Mouse (Mus musculus) midbrain, embryonic 11.5 days (tissue): Measurements from ENCODE around the gene B3gnt8. TPM values are rescaled to one million over a fixed set of nuclear protein-coding genes. Genes with fewer than 3 reads are reported as not detected.
A peak's percentile ranks its signal among the peaks of the same experiment; 100 is the strongest.

Experiments
- ATAC-seq: fragments of 200-750 bp; cut with Nextera tagmentation; 2 replicates; pipeline ENCODE4 v1.8.0; 2017; ENCODE audit warnings: moderate TSS enrichment, moderate library complexity; ENCODE audit not compliant: low FRiP score
- DNase-seq: peaks from one replicate; pipeline ENCODE4 v3.0.0; 2015; ENCODE audit warnings: low spot score; ENCODE audit errors: missing footprints
- H3K27ac ChIP-seq: fragments of 300-500 bp; sonication (generic); 2 replicates; pipeline ENCODE4 v1.5.1; 2014; ENCODE audit warnings: low read depth, low read length
- H3K27me3 ChIP-seq: fragments of 300-500 bp; sonication (generic); 2 replicates; pipeline ENCODE4 v1.6.1; 2014; ENCODE audit warnings: mild to moderate bottlenecking, low read length, moderate library complexity, mixed read lengths; ENCODE audit not compliant: control insufficient read depth, insufficient read depth
- H3K36me3 ChIP-seq: fragments of 300-500 bp; sonication (generic); 2 replicates; pipeline ENCODE4 v1.6.1; 2014; ENCODE audit warnings: mild to moderate bottlenecking, low read length, moderate library complexity, mixed read lengths; ENCODE audit not compliant: control insufficient read depth, insufficient read depth
- H3K4me1 ChIP-seq: fragments of 300-500 bp; sonication (generic); 2 replicates; pipeline ENCODE4 v1.6.1; 2014; ENCODE audit warnings: low read length; ENCODE audit not compliant: control insufficient read depth, insufficient read depth
- H3K4me2 ChIP-seq: fragments of 300-500 bp; sonication (generic); 2 replicates; pipeline ENCODE4 v1.6.1; 2014; ENCODE audit warnings: mild to moderate bottlenecking, moderate library complexity
- H3K4me3 ChIP-seq: fragments of 300-500 bp; sonication (generic); 2 replicates; pipeline ENCODE4 v1.5.1; 2014; ENCODE audit warnings: low read depth, low read length
- H3K9ac ChIP-seq: fragments of 300-500 bp; sonication (generic); 2 replicates; pipeline ENCODE4 v1.6.1; 2014; ENCODE audit warnings: low read length
- H3K9me3 ChIP-seq: fragments of 300-500 bp; sonication (generic); 2 replicates; pipeline ENCODE4 v1.6.1; 2016; ENCODE audit warnings: low read length; ENCODE audit not compliant: control insufficient read depth
- WGBS: fragments of 180-500 bp; shearing (Covaris S2); extraction: QIAGEN DNeasy Blood & Tissue Kit; methylation state at CpG from one replicate; pipeline ENCODE4 v1.1.7; 2014; 5-methylcytosine and 5-hydroxymethylcytosine counted together
- polyA plus RNA-seq: library from polyadenylated mRNA; unstranded; fragments of >200 nt; fragmentation: Nextera tagmentation; extraction: Ambion mirVana; gene quantifications from 2 replicates; pipeline ENCODE4 v1.2.1, GENCODE M21; 2014

B3gnt8 gene
- polyA plus RNA-seq, 1 experiment from 2014 or later, result 0.36 TPM

GRCm38 (mm10) chr7:25625594-25626250 is 732 bp upstream of the B3gnt8 start:
- Histone ChIP-seq H3K4me2 (no peak overlapping the region), H3K9me3 (no peaks in the 10 kb centered on the region), H3K27ac (no peak overlapping the region), H3K4me3 (no peak overlapping the region), H3K9ac (no peak overlapping the region), H3K27me3 (peaks cover 3% of the 10 kb centered on the region; the same call in 1 of the 2 replicates), H3K4me1 (peaks cover 8% of the 10 kb centered on the region), H3K36me3 (no peaks in the 10 kb centered on the region)
- ATAC-seq (no peak), DNase-seq (no peak)
- WGBS, result 72% methylated on average over 10 of the region's 10 CpGs

- WGBS, result 19% methylated on average over 38 of the region's 38 CpGs
These were observed 1.2 kb downstream of the B3gnt8 start for GRCm38 (mm10) chr7:25627431-25628322.

DNA sequence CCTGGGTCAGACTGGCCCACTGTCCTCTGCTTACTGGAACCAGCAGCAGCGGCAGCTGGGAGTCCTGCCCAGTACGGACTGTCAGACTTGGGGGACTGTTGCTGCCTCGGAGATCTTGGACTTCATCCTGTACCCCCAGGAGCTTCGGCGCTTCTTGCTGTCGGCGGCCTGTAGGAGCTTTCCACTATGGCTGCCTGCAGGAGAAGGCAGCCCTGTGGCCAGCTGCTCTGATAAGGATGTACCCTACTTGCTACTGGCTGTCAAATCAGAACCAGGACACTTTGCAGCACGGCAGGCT is 1.8 kb downstream of the B3gnt8 start:
- no peak for ATAC-seq
- 52% methylated on average over 8 of the region's 8 CpGs for WGBS
- Histone ChIP-seq H3K27me3 (peaks cover 3% of the 10 kb centered on the region; the same call in 1 of the 2 replicates), H3K4me1 (peaks cover 8% of the 10 kb centered on the region), H3K9ac (no peak overlapping the region), H3K27ac (no peak overlapping the region), H3K36me3 (no peaks in the 10 kb centered on the region), H3K4me3 (no peak overlapping the region), H3K9me3 (no peaks in the 10 kb centered on the region), H3K4me2 (no peak overlapping the region)
- no peak for DNase-seq

More at GRCm38 (mm10) chr7:25627431-25628322, 1.2 kb downstream of the B3gnt8 start:
- Histone ChIP-seq H3K9ac (peak overlapping the region; percentile 42; the same call in 1 of the 2 replicates), H3K4me1 (peaks cover 8% of the 10 kb centered on the region), H3K36me3 (no peaks in the 10 kb centered on the region), H3K27me3 (peaks cover 3% of the 10 kb centered on the region; the same call in 1 of the 2 replicates), H3K9me3 (no peaks in the 10 kb centered on the region), H3K4me3 (peak overlapping the region; percentile 18), H3K27ac (no peak overlapping the region), H3K4me2 (peak overlapping the region; percentile 43)
- DNase-seq, result peak; percentile 90
- peak; percentile 52 for ATAC-seq

DNA sequence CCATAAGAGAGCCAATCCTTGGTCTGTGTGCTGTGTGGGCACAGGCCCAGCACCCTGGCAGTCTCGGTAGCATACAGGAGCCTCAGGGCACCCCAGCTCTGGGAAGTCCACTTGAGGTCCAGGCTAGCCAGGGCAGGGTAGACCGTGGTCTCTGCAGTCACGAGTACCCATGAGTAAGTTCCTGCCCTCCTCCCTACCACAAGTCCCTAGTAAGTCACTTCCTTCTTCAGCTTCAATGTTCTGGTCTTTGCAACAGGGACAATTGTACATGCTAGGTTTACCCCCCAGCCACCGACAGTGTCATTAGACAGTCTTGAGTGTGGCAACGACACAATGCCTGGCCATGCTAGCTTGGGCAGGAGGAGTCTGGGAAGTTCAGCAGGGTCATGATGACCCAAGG is 6.2 kb downstream of the B3gnt8 start:
- no peak overlapping the region for H3K4me3 ChIP-seq
- peaks cover 3% of the 10 kb centered on the region; the same call in 1 of the 2 replicates for H3K27me3 ChIP-seq
- H3K4me2 ChIP-seq, result no peak overlapping the region
- no peak overlapping the region for H3K27ac ChIP-seq
- ATAC-seq, result no peak
- no peak overlapping the region for H3K9ac ChIP-seq
- H3K4me1 ChIP-seq, result peaks cover 2% of the 10 kb centered on the region
- WGBS, result 95% methylated on average over 5 of the region's 5 CpGs
- no peaks in the 10 kb centered on the region for H3K36me3 ChIP-seq
- H3K9me3 ChIP-seq, result no peaks in the 10 kb centered on the region
- DNase-seq, result peak; percentile 14

DNA sequence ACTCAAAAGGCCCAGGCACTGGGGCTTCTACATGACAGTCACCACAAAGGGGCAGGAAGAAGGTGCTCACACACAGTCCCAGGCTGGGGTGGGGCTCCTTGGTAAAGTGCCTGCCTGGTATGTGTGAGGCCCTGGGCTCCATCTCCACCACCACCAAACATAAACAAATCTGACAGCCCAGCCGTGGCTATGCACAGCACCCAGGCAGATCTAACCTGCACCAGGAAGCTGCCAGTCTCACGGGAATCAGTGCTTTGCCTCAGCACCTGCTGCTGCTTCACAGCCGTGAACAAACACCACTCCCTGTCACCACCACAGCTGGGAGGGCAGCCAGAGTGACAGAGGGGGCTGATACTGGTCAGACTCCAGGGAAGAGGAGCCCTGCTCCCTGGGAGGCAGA is 9.9 kb downstream of the B3gnt8 start:
- no peak for DNase-seq
- no peaks in the 10 kb centered on the region for H3K36me3 ChIP-seq
- no peaks in the 10 kb centered on the region for H3K9me3 ChIP-seq
- ATAC-seq, result no peak
- no peak overlapping the region for H3K27ac ChIP-seq
- no peak overlapping the region for H3K4me2 ChIP-seq
- 76% methylated on average over 3 of the region's 3 CpGs for WGBS
- H3K4me3 ChIP-seq, result no peak overlapping the region
- no peaks in the 10 kb centered on the region for H3K27me3 ChIP-seq
- H3K4me1 ChIP-seq, result no peaks in the 10 kb centered on the region
- H3K9ac ChIP-seq, result no peak overlapping the region

- Histone ChIP-seq H3K27me3 (no peaks in the 10 kb centered on the region), H3K27ac (no peak overlapping the region), H3K9me3 (no peaks in the 10 kb centered on the region), H3K4me1 (no peaks in the 10 kb centered on the region), H3K9ac (no peak overlapping the region), H3K4me2 (no peak overlapping the region), H3K36me3 (no peaks in the 10 kb centered on the region), H3K4me3 (no peak overlapping the region)
- DNase-seq, result no peak
- no peak; the same call in 1 of the 2 replicates for ATAC-seq
- WGBS, result 90% methylated on average over 5 of the region's 5 CpGs
These were observed 10.6 kb downstream of the B3gnt8 start for GRCm38 (mm10) chr7:25637099-25637498.

- Histone ChIP-seq H3K4me1 (no peaks in the 10 kb centered on the region), H3K27me3 (no peaks in the 10 kb centered on the region), H3K36me3 (no peaks in the 10 kb centered on the region), H3K4me2 (no peak overlapping the region), H3K9ac (no peak overlapping the region), H3K9me3 (no peaks in the 10 kb centered on the region), H3K27ac (no peak overlapping the region), H3K4me3 (no peak overlapping the region)
- no peak for DNase-seq
- WGBS, result 88% methylated on average over 4 of the region's 4 CpGs
- ATAC-seq, result no peak
These were observed 13.3 kb downstream of the B3gnt8 start for GRCm38 (mm10) chr7:25639754-25640153.

GRCm38 (mm10) chr7:25644136-25644535 is 17.7 kb downstream of the B3gnt8 start:
- no peak for ATAC-seq

GRCm38 (mm10) chr7:25644631-25645030 is 18.2 kb downstream of the B3gnt8 start:
- H3K9me3 ChIP-seq, result no peaks in the 10 kb centered on the region
- ATAC-seq (no peak), DNase-seq (peak; percentile 67)
- H3K4me2 ChIP-seq, result no peak overlapping the region
- H3K4me1 ChIP-seq, result no peaks in the 10 kb centered on the region
- no peak overlapping the region for H3K9ac ChIP-seq
- no peak overlapping the region for H3K4me3 ChIP-seq
- H3K27me3 ChIP-seq, result no peaks in the 10 kb centered on the region
- no peak overlapping the region for H3K27ac ChIP-seq
- H3K36me3 ChIP-seq, result no peaks in the 10 kb centered on the region
- WGBS, result 70% methylated on average over 4 of the region's 4 CpGs

More at GRCm38 (mm10) chr7:25644136-25644535, 17.7 kb downstream of the B3gnt8 start:
- Histone ChIP-seq H3K27me3 (no peaks in the 10 kb centered on the region), H3K9ac (no peak overlapping the region), H3K4me3 (no peak overlapping the region), H3K4me2 (no peak overlapping the region), H3K4me1 (no peaks in the 10 kb centered on the region), H3K9me3 (no peaks in the 10 kb centered on the region), H3K27ac (no peak overlapping the region), H3K36me3 (no peaks in the 10 kb centered on the region)
- peak; percentile 41 for DNase-seq
- WGBS, result 86% methylated on average over 10 of the region's 10 CpGs
